In genomic region chr8:117494874-117495273, GRCm38 (mm10) we compare ENCODE assay signal across 1 mouse cellular context.
TF ChIP-seq lines count a peak whose summit lies in the region.

No protein-coding gene starts in this region.

TF ChIP-seq in CH12.LX, 34 proteins besides CTCF, POLR2A, EP300 and RAD21 (continued from another document):
- TF ChIP-seq UBTF (IDR thresholded peaks at IDR 0.05; ENCODE audit: low read depth, low read length) (no peak), TCF12 (IDR thresholded peaks at IDR 0.05; ENCODE audit: low read depth, low read length) (0 out of 2 replicates have a peak, but pooled peaks have one; percentile 54), ZC3H11A (IDR thresholded peaks at IDR 0.05; ENCODE audit: low read depth, low read length) (no peak), MAZ (IDR thresholded peaks at IDR 0.05; ENCODE audit: low read depth, low read length) (0 out of 2 replicates have a peak, but pooled peaks have one; percentile 36), TBP (conservative IDR thresholded peaks at IDR 0.05; ENCODE audit: low read depth, low read length) (no peak), MYC (IDR thresholded peaks at IDR 0.05; ENCODE audit: low read depth, low read length) (no peak), MXI1 (IDR thresholded peaks at IDR 0.05; ENCODE audit: low read depth, low read length) (no peak)
